Mouse (Mus musculus): ENCODE measurements around the gene Bco2. TPM values are rescaled to one million over a fixed set of nuclear protein-coding genes. Genes with fewer than 3 reads are reported as not detected.

Gene Bco2
- polyA plus RNA-seq (2021; fragmentation: Nextera tagmentation) = 3.0 and 3.7 TPM in 2 replicates
- long read RNA-seq, experiment 1, partial matches to known transcripts = 4 of 8 reads
- long read RNA-seq, experiment 1, other reads (novel, unspliced or antisense) = 3 of 8 reads
- long read RNA-seq, experiment 2, partial matches to known transcripts = 2 of 16 reads
- long read RNA-seq, experiment 2, other reads (novel, unspliced or antisense) = 11 of 16 reads

DNA sequence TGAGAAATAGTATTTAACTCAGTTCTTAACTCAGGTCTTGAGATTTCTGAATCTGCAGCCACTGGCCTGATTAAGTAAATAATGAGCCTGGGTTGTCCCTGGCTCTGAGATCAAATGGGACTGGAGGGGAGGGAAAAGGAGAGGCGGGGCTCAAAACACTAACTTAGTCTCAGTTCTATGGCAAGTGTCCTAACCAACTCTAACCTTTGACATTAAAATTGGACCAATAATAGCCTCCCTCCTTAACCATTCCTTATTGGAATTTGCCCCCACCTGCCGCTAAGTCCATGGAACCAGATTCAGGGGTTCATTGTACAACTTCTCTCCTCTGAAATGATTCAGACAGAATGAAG lies at the start of gene Bco2:
TSS of gene Bco2 (minus strand) at position 88 of the 353 bp plus-strand sequence.

DNA sequence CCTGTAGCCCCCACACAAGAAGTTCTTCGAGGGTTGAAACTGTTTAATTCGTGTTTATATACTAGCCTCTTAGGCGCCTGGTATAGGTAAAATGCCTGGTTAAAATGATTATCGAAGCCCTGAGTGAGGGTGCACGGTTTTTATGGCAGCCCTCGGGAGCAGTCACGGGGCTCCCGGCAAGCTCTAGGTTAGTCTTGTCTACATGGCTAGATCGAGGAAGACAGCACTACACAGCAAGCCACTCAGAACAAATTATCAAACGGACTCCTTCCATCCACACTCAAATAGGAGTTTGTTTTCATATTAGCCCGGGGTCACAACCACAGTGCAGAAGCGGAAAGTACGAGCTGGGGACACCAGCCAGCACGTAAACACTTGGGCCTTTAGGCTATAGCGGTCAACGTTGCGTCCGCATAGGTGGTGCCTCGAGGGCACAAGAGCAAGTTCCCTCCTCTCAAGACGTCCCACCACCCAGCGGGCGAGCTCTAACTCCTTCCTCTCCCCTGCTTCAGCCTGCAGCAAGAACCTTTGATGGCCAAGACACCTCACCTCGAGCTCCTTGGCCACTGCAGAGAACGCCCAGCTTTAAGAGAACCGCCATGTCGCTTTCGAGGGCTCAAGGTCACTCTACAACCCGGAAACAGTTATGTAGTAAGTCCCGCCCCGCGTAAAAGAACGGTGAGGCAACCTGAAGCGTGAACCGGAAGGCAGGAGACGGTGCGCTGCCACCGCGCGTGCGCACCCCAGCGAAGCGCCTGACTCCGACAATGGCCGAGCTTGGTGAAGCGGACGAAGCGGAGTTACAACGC lies 48.4 kb upstream of the Bco2 start, which contains the start of the genes Sdhd and Timm8b:
TSS of gene Sdhd (minus strand) at position 624 of the 809 bp plus-strand sequence.
TSS of gene Timm8b (plus strand) at position 722 of the 809 bp plus-strand sequence.

DNA sequence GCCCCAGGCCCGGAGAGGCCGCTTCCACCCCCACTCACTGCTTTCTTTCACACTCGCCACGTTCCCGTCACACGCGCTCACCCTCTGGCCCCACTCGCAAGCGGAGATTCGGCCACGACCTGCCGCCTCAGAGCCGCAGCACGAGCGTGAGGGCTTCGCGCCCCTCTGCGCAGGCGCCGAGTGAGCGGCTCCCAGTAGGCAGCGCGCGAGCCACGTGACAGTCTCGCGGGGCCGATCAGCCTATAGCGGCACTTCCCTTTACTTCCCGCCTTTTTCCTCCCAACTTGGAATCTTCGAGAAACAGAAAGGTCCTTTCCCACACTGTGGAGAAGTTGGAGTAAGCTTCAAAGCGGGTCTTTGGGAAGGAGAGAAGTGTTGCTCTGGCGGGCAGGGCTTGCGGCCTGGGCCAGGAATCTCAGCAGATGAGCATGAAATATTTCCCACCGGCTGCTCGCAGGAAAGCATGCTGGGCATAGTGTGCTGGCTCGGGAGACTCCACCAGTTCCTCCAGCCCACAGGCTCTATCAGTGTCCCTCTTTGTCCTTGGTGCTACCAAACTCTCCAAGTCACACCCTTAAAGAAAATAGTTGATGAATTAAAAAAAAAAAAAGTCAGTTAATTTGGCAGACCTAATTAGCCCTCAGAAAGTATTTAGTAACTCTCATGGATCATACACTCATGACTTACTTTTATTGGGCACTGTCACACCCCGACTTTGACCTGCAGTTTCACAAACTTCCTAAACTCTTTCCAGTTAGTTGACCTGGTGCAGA lies 6.3 kb upstream of the Bco2 start, which contains the start of gene Tex12:
TSS of gene Tex12 (minus strand) at position 181 of the 773 bp plus-strand sequence.

GRCm38 (mm10) chr9:50554241-50555093 lies 514 bp downstream of the Bco2 start, which contains the start of gene Il18:
Gene Il18, plus strand, starts transcription at chr9:50554827.

GRCm38 (mm10) chr9:50528293-50528892 lies 26.6 kb downstream of the Bco2 start, which contains the start of gene Pts:
Gene Pts, minus strand, starts transcription at chr9:50528724.

GRCm38 (mm10) chr9:50494311-50494710 lies 60.7 kb downstream of the Bco2 start, which contains the start of gene Plet1:
Gene Plet1, plus strand, starts transcription at chr9:50494525.

Other genes starting within 250 kb of the Bco2 start
- gene Rpl10-ps3, start 210.2 kb downstream of the Bco2 start, polyA plus RNA-seq (2021; fragmentation: Nextera tagmentation) = 24.7 and 25.3 TPM in 2 replicates
- gene Plet1, start 60.7 kb downstream of the Bco2 start, polyA plus RNA-seq (2021; fragmentation: Nextera tagmentation) = 0.24 and 0.33 TPM in 2 replicates
- gene Pts, start 26.5 kb downstream of the Bco2 start, polyA plus RNA-seq (2021; fragmentation: Nextera tagmentation) = 134 TPM in 2 replicates
- gene Il18, start 354 bp downstream of the Bco2 start, polyA plus RNA-seq (2021; fragmentation: Nextera tagmentation) = 58.9 and 65.7 TPM in 2 replicates
- 0.16 TPM in 1 of 2 replicates, not detected in the other for gene Tex12, start 6.1 kb upstream of the Bco2 start, polyA plus RNA-seq (2021; fragmentation: Nextera tagmentation)
- gene Sdhd, start 48.6 kb upstream of the Bco2 start, polyA plus RNA-seq (2021; fragmentation: Nextera tagmentation) = 162 and 171 TPM in 2 replicates
- gene Timm8b, start 48.7 kb upstream of the Bco2 start, polyA plus RNA-seq (2021; fragmentation: Nextera tagmentation) = 984 and 1,066 TPM in 2 replicates
- 5.5 and 8.0 TPM in 2 replicates for gene Pih1d2, start 62.1 kb upstream of the Bco2 start, polyA plus RNA-seq (2021; fragmentation: Nextera tagmentation)
- 15.6 and 17.5 TPM in 2 replicates for gene Nkapd1, start 62.3 kb upstream of the Bco2 start, polyA plus RNA-seq (2021; fragmentation: Nextera tagmentation)
- gene Dlat, start 104.6 kb upstream of the Bco2 start, polyA plus RNA-seq (2021; fragmentation: Nextera tagmentation) = 35.3 and 36.1 TPM in 2 replicates
- 29.8 and 33.8 TPM in 2 replicates for gene Dixdc1, start 184.3 kb upstream of the Bco2 start, polyA plus RNA-seq (2021; fragmentation: Nextera tagmentation)
- 3.4 and 3.6 TPM in 2 replicates for gene 2310030G06Rik, start 191.4 kb upstream of the Bco2 start, polyA plus RNA-seq (2021; fragmentation: Nextera tagmentation)
- 308 and 325 TPM in 2 replicates for gene Cryab, start 196.1 kb upstream of the Bco2 start, polyA plus RNA-seq (2021; fragmentation: Nextera tagmentation)
- gene Hspb2, start 197.2 kb upstream of the Bco2 start, polyA plus RNA-seq (2021; fragmentation: Nextera tagmentation) = 2.2 and 3.1 TPM in 2 replicates
- 5.2 and 6.0 TPM in 2 replicates for gene Fdxacb1, start 213.1 kb upstream of the Bco2 start, polyA plus RNA-seq (2021; fragmentation: Nextera tagmentation)
- gene Alg9, start 219.8 kb upstream of the Bco2 start, polyA plus RNA-seq (2021; fragmentation: Nextera tagmentation) = 10.0 and 10.5 TPM in 2 replicates
- gene 1110032A03Rik, start 220.3 kb upstream of the Bco2 start, polyA plus RNA-seq (2021; fragmentation: Nextera tagmentation) = 95.2 and 108 TPM in 2 replicates

Data from layer of hippocampus, adult 6 months (tissue).